Mouse (Mus musculus) ES-E14 (cell line): ENCODE data around the gene Fam53a. TPM values are rescaled to one million over a fixed set of nuclear protein-coding genes. Genes with fewer than 3 reads are reported as not detected.

Source experiments
- DNase-seq: peaks from one replicate; pipeline ENCODE4 v3.0.0-alpha.2; 2013; ENCODE audit warnings: low read depth, low spot score
- H3K27ac ChIP-seq: 2 replicates; pipeline ENCODE4 v1.5.1; 2012; ENCODE audit warnings: low read depth, mild to moderate bottlenecking, low read length, moderate library complexity, mixed read lengths; ENCODE audit not compliant: poor library complexity, insufficient read depth, severe bottlenecking
- H3K36me3 ChIP-seq: 2 replicates; pipeline ENCODE4 v1.6.1; 2012; ENCODE audit warnings: mild to moderate bottlenecking, low read length, moderate library complexity, mixed read lengths; ENCODE audit not compliant: control insufficient read depth, poor library complexity, insufficient read depth, severe bottlenecking
- H3K4me1 ChIP-seq, 2 experiments: fragments of 150-350 bp in 1 of 2; sonication (generic) in 1 of 2; 2 replicates each; pipeline ENCODE4 v1.6.1; 2012; ENCODE audit warnings: low read length in 2 of 2, mild to moderate bottlenecking in 1 of 2, mixed read lengths in 1 of 2; ENCODE audit not compliant: control insufficient read depth in 2 of 2, insufficient read depth in 2 of 2, poor library complexity in 1 of 2
- H3K4me3 ChIP-seq, 2 experiments: fragments of 150-350 bp in 1 of 2; sonication (generic) in 1 of 2; 2 replicates each; pipeline ENCODE4 v1.5.1; 2012; ENCODE audit warnings: low read length in 2 of 2, low read depth in 1 of 2, mild to moderate bottlenecking in 1 of 2, mixed read lengths in 1 of 2; ENCODE audit not compliant: insufficient read depth in 1 of 2, poor library complexity in 1 of 2, severe bottlenecking in 1 of 2
- H3K9ac ChIP-seq: 2 replicates; pipeline ENCODE4 v1.6.1; 2012; ENCODE audit warnings: low read depth, mild to moderate bottlenecking, low read length, mixed read lengths; ENCODE audit not compliant: poor library complexity, insufficient read depth, severe bottlenecking
- H3K9me3 ChIP-seq: fragments of 150-350 bp; sonication (generic); 2 replicates; pipeline ENCODE4 v1.6.1; 2012; ENCODE audit warnings: low read depth, mild to moderate bottlenecking, low read length; ENCODE audit not compliant: control insufficient read depth, insufficient read depth
- CHD2 ChIP-seq: IDR thresholded peaks from 2 replicates; pipeline ENCODE4 v1.6.1; 2014; ENCODE audit warnings: mild to moderate bottlenecking, low read depth, low read length, inconsistent platforms
- HCFC1 ChIP-seq: IDR thresholded peaks from 2 replicates; pipeline ENCODE4 v1.6.1; 2012; ENCODE audit warnings: low read length, inconsistent platforms, borderline replicate concordance; ENCODE audit not compliant: insufficient read depth
- MAFK ChIP-seq: IDR thresholded peaks from 2 replicates; pipeline ENCODE4 v1.6.1; 2014; ENCODE audit warnings: mild to moderate bottlenecking, low read depth, low read length, inconsistent platforms; ENCODE audit not compliant: insufficient read depth
- ZC3H11A ChIP-seq: IDR thresholded peaks from 2 replicates; pipeline ENCODE4 v1.6.1; 2012; ENCODE audit warnings: low read depth, mild to moderate bottlenecking, inconsistent platforms, low read length, borderline replicate concordance
- ZNF384 ChIP-seq: IDR thresholded peaks from 2 replicates; pipeline ENCODE4 v1.6.1; 2012; ENCODE audit warnings: low read depth, low read length, inconsistent platforms
- in situ Hi-C, 2 experiments: fragments of 600-800 bp; cut with MboI; formaldehyde crosslinking; loops; one replicate each; pipeline ENCODE4 v1.15.1; 2025; ENCODE audit warnings: low sequenced_read_pairs in 2 of 2, inconsistent platforms in 1 of 2; ENCODE audit not compliant: unreplicated experiment in 2 of 2
- total RNA-seq: library from RNA; depleted of rRNA; stranded (reverse); fragments of 300-350 nt; gene quantifications from 2 replicates; pipeline ENCODE4 v1.2.3, GENCODE M21; 2012

Fam53a gene
- total RNA-seq, 1 experiment = 22.4 TPM

DNA sequence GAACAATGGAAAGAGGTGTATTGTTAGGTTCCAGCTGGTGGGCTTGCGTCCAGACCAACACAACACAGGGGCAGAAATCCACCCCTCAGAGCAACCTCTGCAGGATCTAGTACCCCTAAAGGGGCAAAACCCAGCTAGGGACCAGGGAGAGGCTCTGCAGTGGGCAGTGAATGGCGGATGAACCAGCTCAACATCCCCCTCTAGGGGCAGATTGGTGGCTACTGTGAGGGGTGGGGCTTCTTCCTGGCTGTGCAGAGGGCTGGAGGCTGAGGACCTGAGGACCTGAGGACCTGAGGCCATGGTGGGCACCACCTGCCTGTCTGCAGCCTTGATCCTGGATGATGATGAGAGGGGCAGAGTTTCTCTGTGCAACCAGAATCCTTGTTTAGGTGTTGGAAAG is 35.8 kb downstream of the Fam53a start:
- Histone ChIP-seq H3K4me3 (no peak overlapping the region), H3K4me1 (no peaks in the 10 kb centered on the region), H3K36me3 (no peaks in the 10 kb centered on the region), H3K9me3 (no peaks in the 10 kb centered on the region), H3K27ac (no peak overlapping the region), H3K9ac (no peak overlapping the region)
- DNase-seq = peak; percentile 26
- in situ Hi-C loops = loop anchor here (5.0 to 25.0 kb wide), 2 partner anchors 201 to 206 kb away; partner anchors contain the start of gene Uvssa (in 1 of the 2)
- TF ChIP-seq ZC3H11A (no peak), CHD2 (no peak), HCFC1 (no peak), ZNF384 (no peak), MAFK (no peak)

DNA sequence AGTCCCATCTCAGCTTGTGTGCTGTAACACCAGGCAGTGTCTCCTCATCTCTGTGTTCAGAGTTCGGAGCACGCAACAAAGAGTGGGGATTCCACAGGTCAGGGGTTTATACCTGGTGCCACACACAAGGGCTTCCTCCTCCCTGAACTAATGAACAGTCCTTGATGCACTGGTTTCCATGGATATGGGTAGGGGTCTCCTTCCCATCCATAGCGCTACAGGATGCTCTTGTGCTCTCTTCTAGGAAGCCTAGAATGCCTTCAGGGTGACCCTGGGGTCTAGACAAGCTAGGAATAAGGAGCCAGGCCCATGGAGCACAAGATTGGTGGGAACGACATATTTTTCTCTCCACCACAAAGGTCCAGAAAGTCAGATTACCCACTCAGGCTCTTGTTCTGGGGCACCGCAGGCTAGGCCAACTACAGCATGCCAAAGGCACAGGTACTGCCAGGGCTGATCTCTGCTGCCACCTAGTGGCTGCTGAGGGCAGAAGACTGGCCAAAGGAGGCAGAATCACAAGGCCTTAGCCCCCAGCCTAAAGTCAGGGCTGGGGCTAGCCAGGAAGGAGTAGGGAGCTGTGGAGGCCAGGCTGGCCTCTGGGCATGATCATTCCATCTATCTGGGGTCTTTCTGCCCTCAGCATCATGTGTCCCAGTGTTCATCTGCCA is 40.1 kb downstream of the Fam53a start:
- in situ Hi-C loops = loop anchor here in 1 of 2 experiments (25.0 kb wide), 1 partner anchor 202 kb away; the partner anchor contains the start of gene Uvssa
- no peak overlapping the region for H3K9ac ChIP-seq
- H3K4me3 ChIP-seq = no peak overlapping the region
- TF ChIP-seq ZNF384 (no peak), HCFC1 (no peak), CHD2 (no peak), ZC3H11A (peak; percentile 83; the same call in 1 of the 2 replicates), MAFK (no peak)
- peak; percentile 61 for DNase-seq
- no peaks in the 10 kb centered on the region for H3K36me3 ChIP-seq
- no peaks in the 10 kb centered on the region for H3K9me3 ChIP-seq
- H3K27ac ChIP-seq = no peak overlapping the region
- H3K4me1 ChIP-seq = no peaks in the 10 kb centered on the region

DNA sequence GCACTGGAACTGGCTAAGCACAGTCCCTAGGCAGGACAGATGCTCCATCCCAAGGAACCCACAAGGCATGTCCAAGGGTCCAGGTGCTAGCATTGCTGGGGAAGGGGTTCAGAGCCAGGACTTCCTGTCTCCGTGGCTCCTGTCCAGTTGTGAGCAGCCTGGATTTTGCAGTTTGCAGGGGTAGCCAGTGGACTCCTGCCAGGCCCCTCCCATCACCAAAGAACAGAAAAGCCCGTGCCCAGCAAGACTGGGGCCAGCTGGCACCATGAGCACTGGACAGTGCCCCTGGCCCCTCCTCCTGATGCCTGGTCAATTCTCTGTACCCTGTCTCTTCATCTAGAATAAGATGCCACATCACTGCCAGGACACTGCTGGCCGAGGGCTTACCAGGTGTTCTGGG is 41.4 kb downstream of the Fam53a start:
- DNase-seq = no peak
- H3K9ac ChIP-seq = no peak overlapping the region
- H3K4me1 ChIP-seq = no peaks in the 10 kb centered on the region
- H3K27ac ChIP-seq = no peak overlapping the region
- TF ChIP-seq CHD2 = no peak
- no peak overlapping the region for H3K4me3 ChIP-seq
- in situ Hi-C loops = loop anchor here in 1 of 2 experiments (25.0 kb wide), 1 partner anchor 201 kb away; the partner anchor contains the start of gene Uvssa
- no peaks in the 10 kb centered on the region for H3K9me3 ChIP-seq
- no peaks in the 10 kb centered on the region for H3K36me3 ChIP-seq

DNA sequence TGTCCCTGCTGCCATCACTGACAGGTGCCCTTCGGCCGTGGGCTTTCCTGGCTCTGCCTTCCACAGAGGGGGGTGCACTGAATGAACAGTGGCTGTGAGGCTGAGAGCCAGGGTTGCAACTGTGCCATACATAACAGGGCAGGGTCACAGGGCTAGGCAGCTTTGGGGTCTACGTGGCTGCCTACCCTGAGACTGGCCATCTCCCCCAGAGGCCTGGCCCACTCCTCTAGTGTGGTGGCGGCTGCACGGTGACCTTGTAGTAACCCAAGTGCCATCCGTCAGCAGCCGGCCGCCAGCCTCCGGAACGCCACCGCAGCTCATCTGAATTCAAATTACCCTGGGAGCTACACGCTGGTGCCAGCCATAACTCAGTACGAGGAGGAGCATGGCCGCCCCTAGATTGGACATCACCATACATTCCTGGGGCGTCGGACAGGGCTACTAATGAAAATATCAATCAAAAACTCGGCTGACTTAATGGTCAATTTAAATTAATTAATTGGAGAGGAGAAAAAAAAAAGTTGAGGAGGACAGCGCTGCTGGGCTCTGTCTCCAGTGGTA is 41.9 kb downstream of the Fam53a start:
- DNase-seq = no peak
- in situ Hi-C loops = loop anchor here in 1 of 2 experiments (25.0 kb wide), 1 partner anchor 200 kb away; the partner anchor contains the start of gene Uvssa
- Histone ChIP-seq H3K4me1 (no peaks in the 10 kb centered on the region), H3K4me3 (no peak overlapping the region), H3K27ac (no peak overlapping the region), H3K36me3 (no peaks in the 10 kb centered on the region), H3K9ac (no peak overlapping the region), H3K9me3 (no peaks in the 10 kb centered on the region)
- TF ChIP-seq ZNF384 = no peak
- TF ChIP-seq CHD2 = no peak
- TF ChIP-seq ZC3H11A = no peak
- no peak for TF ChIP-seq HCFC1
- TF ChIP-seq MAFK = no peak
